Mouse (Mus musculus) CH12.LX (cell line): ENCODE measurements around the gene Rptor. TPM values are rescaled to one million over a fixed set of nuclear protein-coding genes. Genes with fewer than 3 reads are reported as not detected.

Source experiments
- DNase-seq: peaks from one replicate; pipeline ENCODE4 v3.0.0-alpha.2; 2013; ENCODE audit errors: extremely low read depth
- H3K27ac ChIP-seq: 2 replicates; pipeline ENCODE4 v1.5.1; 2012; ENCODE audit warnings: low read depth, mild to moderate bottlenecking, control low read depth, moderate library complexity; ENCODE audit not compliant: insufficient read depth
- H3K27me3 ChIP-seq: replicated peaks from 2 replicates; pipeline ENCODE3; 2012; ENCODE audit warnings: inconsistent platforms
- H3K36me3 ChIP-seq, 2 experiments: replicated peaks in 1 of 2; 2 replicates each; pipeline versions ENCODE3 to v1.6.1; 2012; ENCODE audit warnings: inconsistent platforms in 1 of 2, low read length in 1 of 2, mild to moderate bottlenecking in 1 of 2, mixed read lengths in 1 of 2, moderate library complexity in 1 of 2; ENCODE audit not compliant: control insufficient read depth in 1 of 2, insufficient read depth in 1 of 2
- H3K4me1 ChIP-seq, 2 experiments: 2 replicates each; pipeline ENCODE4 v1.6.1; 2012; ENCODE audit warnings: inconsistent platforms in 1 of 2, moderate library complexity in 1 of 2; ENCODE audit not compliant: insufficient read depth in 2 of 2, control insufficient read depth in 1 of 2
- H3K4me2 ChIP-seq: 2 replicates; pipeline ENCODE4 v1.6.1; 2012; ENCODE audit warnings: low read depth, mild to moderate bottlenecking, control low read depth; ENCODE audit not compliant: poor library complexity, insufficient read depth, severe bottlenecking
- H3K4me3 ChIP-seq, 3 experiments: fragments of 150-350 bp in 1 of 3; sonication (generic) in 1 of 3; replicated peaks in 1 of 3; 2 replicates each; pipeline versions ENCODE3 to v1.5.1; 2011 to 2012; ENCODE audit warnings: low read depth in 2 of 3, low read length in 2 of 3, mild to moderate bottlenecking in 2 of 3, moderate library complexity in 2 of 3, control low read depth in 1 of 3, improper control_type of control experiment in 1 of 3, inconsistent platforms in 1 of 3, mixed read lengths in 1 of 3; ENCODE audit not compliant: poor library complexity in 1 of 3
- H3K79me2 ChIP-seq: replicated peaks from 2 replicates; pipeline ENCODE4 v1.6.1; 2012; ENCODE audit warnings: mild to moderate bottlenecking, moderate library complexity; ENCODE audit not compliant: control insufficient read depth, poor library complexity, insufficient read depth, severe bottlenecking; ENCODE audit errors: extremely low read depth
- H3K9ac ChIP-seq: 2 replicates; pipeline ENCODE4 v1.6.1; 2012; ENCODE audit warnings: low read depth, mild to moderate bottlenecking, control low read depth, moderate library complexity; ENCODE audit not compliant: insufficient read depth
- H3K9me3 ChIP-seq: replicated peaks from 2 replicates; pipeline ENCODE3; 2012; ENCODE audit warnings: low read length, inconsistent platforms, mixed read lengths
- BHLHE40 ChIP-seq: IDR thresholded peaks from 2 replicates; pipeline ENCODE4 v1.6.1; 2011; ENCODE audit warnings: mild to moderate bottlenecking, low read depth, low read length, improper control_type of control experiment
- CHD1 ChIP-seq: IDR thresholded peaks from 2 replicates; pipeline ENCODE4 v1.6.1; 2012; ENCODE audit warnings: low read depth, low read length, improper control_type of control experiment, inconsistent platforms
- E2F4 ChIP-seq: IDR thresholded peaks from 2 replicates; pipeline ENCODE4 v1.6.1; 2011; ENCODE audit warnings: low read depth, low read length, improper control_type of control experiment; ENCODE audit not compliant: insufficient replicate concordance
- ELF1 ChIP-seq: IDR thresholded peaks from 2 replicates; pipeline ENCODE4 v1.6.1; 2014; ENCODE audit warnings: low read depth, mild to moderate bottlenecking, inconsistent platforms, low read length, improper control_type of control experiment
- ETS1 ChIP-seq: conservative IDR thresholded peaks from 2 replicates; pipeline ENCODE4 v1.6.1; 2012; ENCODE audit warnings: low read depth, mild to moderate bottlenecking, inconsistent platforms, low read length, improper control_type of control experiment, moderate library complexity
- HCFC1 ChIP-seq: IDR thresholded peaks from 2 replicates; pipeline ENCODE4 v1.6.1; 2012; ENCODE audit warnings: low read depth, mild to moderate bottlenecking, inconsistent platforms, low read length, improper control_type of control experiment
- IRF4 ChIP-seq: IDR thresholded peaks from 2 replicates; pipeline ENCODE4 v1.6.1; 2014; ENCODE audit warnings: low read depth, mild to moderate bottlenecking, inconsistent platforms, low read length, improper control_type of control experiment
- JUN ChIP-seq: IDR thresholded peaks from 2 replicates; pipeline ENCODE4 v1.6.1; 2011; ENCODE audit warnings: low read depth, mild to moderate bottlenecking, low read length, improper control_type of control experiment, moderate library complexity; ENCODE audit not compliant: insufficient read depth
- JUND ChIP-seq: conservative IDR thresholded peaks from 2 replicates; pipeline ENCODE4 v1.6.1; 2011; ENCODE audit warnings: low read depth, low read length, improper control_type of control experiment
- MAZ ChIP-seq: IDR thresholded peaks from 2 replicates; pipeline ENCODE4 v1.6.1; 2012; ENCODE audit warnings: low read depth, mild to moderate bottlenecking, inconsistent platforms, low read length, improper control_type of control experiment, moderate library complexity
- MEF2A ChIP-seq: IDR thresholded peaks from 2 replicates; pipeline ENCODE4 v1.6.1; 2014; ENCODE audit warnings: low read depth, mild to moderate bottlenecking, inconsistent platforms, low read length, improper control_type of control experiment, borderline replicate concordance
- NELFE ChIP-seq: IDR thresholded peaks from 2 replicates; pipeline ENCODE4 v1.6.1; 2011; ENCODE audit warnings: low read depth, low read length, improper control_type of control experiment
- PAX5 ChIP-seq: IDR thresholded peaks from 2 replicates; pipeline ENCODE4 v1.6.1; 2012; ENCODE audit warnings: low read length, inconsistent platforms, mixed read lengths
- POLR2AphosphoS2 ChIP-seq: IDR thresholded peaks from 2 replicates; pipeline ENCODE4 v1.6.1; 2011; ENCODE audit warnings: low read depth, low read length, improper control_type of control experiment
- RCOR1 ChIP-seq: conservative IDR thresholded peaks from 2 replicates; pipeline ENCODE4 v1.6.1; 2012; ENCODE audit warnings: low read depth, mild to moderate bottlenecking, inconsistent platforms, low read length, improper control_type of control experiment
- SMC3 ChIP-seq: IDR thresholded peaks from 2 replicates; pipeline ENCODE4 v1.6.1; 2011; ENCODE audit warnings: low read depth, low read length, improper control_type of control experiment
- TCF12 ChIP-seq: IDR thresholded peaks from 2 replicates; pipeline ENCODE4 v1.6.1; 2014; ENCODE audit warnings: low read depth, mild to moderate bottlenecking, inconsistent platforms, low read length, improper control_type of control experiment
- UBTF ChIP-seq: IDR thresholded peaks from 2 replicates; pipeline ENCODE4 v1.6.1; 2012; ENCODE audit warnings: low read depth, mild to moderate bottlenecking, inconsistent platforms, low read length, improper control_type of control experiment, moderate library complexity
- USF1 ChIP-seq: IDR thresholded peaks from 2 replicates; pipeline ENCODE4 v1.6.1; 2014; ENCODE audit warnings: low read depth, mild to moderate bottlenecking, inconsistent platforms, low read length, improper control_type of control experiment
- ZC3H11A ChIP-seq: IDR thresholded peaks from 2 replicates; pipeline ENCODE4 v1.6.1; 2012; ENCODE audit warnings: low read depth, mild to moderate bottlenecking, inconsistent platforms, low read length, improper control_type of control experiment
- ZMIZ1 ChIP-seq: IDR thresholded peaks from 2 replicates; pipeline ENCODE4 v1.6.1; 2012; ENCODE audit warnings: low read depth, mild to moderate bottlenecking, inconsistent platforms, low read length, improper control_type of control experiment
- dilution Hi-C: fragments of 300-500 bp; cut with MboI; formaldehyde crosslinking; loops from 2 replicates; pipeline ENCODE4 v1.14.3; 2020; ENCODE audit warnings: low sequenced_read_pairs; ENCODE audit not compliant: extremely low pct_unique_long_range_greater_than_20kb, extremely low pct_ligation_motif_present
- in situ Hi-C: fragments of 300-500 bp; cut with MboI; formaldehyde crosslinking; loops from 3 replicates; pipeline ENCODE4 v1.14.3; 2019; ENCODE audit warnings: low sequenced_read_pairs, low pct_ligation_motif_present, low pct_unique_long_range_greater_than_20kb, mixed read lengths
- polyA plus RNA-seq: library from polyadenylated mRNA; unstranded; fragments of >175 nt; gene quantifications from 2 replicates; pipeline ENCODE4 v1.2.1, GENCODE M21; 2012; ENCODE audit warnings: low read depth; ENCODE audit not compliant: insufficient read length
- total RNA-seq, 2 experiments: library from RNA; depleted of rRNA; stranded (reverse); fragments of 300-350 nt in 1 of 2; fragments of >200 nt in 1 of 2; gene quantifications; 2 replicates each; pipeline ENCODE4 v1.2.3; 2012 to 2014

Rptor gene
- total and polyA plus RNA-seq, 3 experiments: 10.3 to 33.1 (median 26.7) TPM

- Histone ChIP-seq H3K27ac (no peak overlapping the region), H3K4me2 (no peak overlapping the region), H3K27me3 (no peaks in the 10 kb centered on the region), H3K79me2 (peaks cover 21% of the 10 kb centered on the region), H3K9ac (no peak overlapping the region), H3K4me3 (no peak overlapping the region), H3K4me1 (peaks cover 9 to 55% of the 10 kb centered on the region in 2 experiments; a peak in 3 of 4 replicates), H3K36me3 (peaks cover 3 to 67% of the 10 kb centered on the region in 2 experiments), H3K9me3 (no peaks in the 10 kb centered on the region)
- in situ Hi-C loops: no loop called here
- DNase-seq: no peak
- dilution Hi-C loops: no loop called here
- no peak for TF ChIP-seq JUND
- no peak for TF ChIP-seq CHD1
- no peak for TF ChIP-seq SMC3
- no peak for TF ChIP-seq IRF4
- TF ChIP-seq POLR2AphosphoS2: no peak
- TF ChIP-seq USF1: no peak
- TF ChIP-seq HCFC1: no peak
- TF ChIP-seq TCF12: no peak
- TF ChIP-seq ZMIZ1: no peak
Measured at GRCm38 (mm10) chr11:119621266-119621665, 18.6 kb downstream of the Rptor start.

- peaks cover 7 to 56% of the 10 kb centered on the region in 2 experiments; a peak in 3 of 4 replicates for H3K4me1 ChIP-seq
- no peak overlapping the region for H3K9ac ChIP-seq
- H3K27me3 ChIP-seq: no peaks in the 10 kb centered on the region
- peaks cover 6 to 75% of the 10 kb centered on the region in 2 experiments for H3K36me3 ChIP-seq
- H3K4me2 ChIP-seq: no peak overlapping the region
- in situ Hi-C loops: no loop called here
- H3K4me3 ChIP-seq: no peak overlapping the region
- no peaks in the 10 kb centered on the region for H3K9me3 ChIP-seq
- TF ChIP-seq SMC3: no peak
- no peak for TF ChIP-seq MAZ
- TF ChIP-seq ETS1: no peak
- TF ChIP-seq POLR2AphosphoS2: no peak
- no peak for TF ChIP-seq CHD1
- no peak for TF ChIP-seq NELFE
- TF ChIP-seq JUN: no peak
- no peak for TF ChIP-seq BHLHE40
- TF ChIP-seq, all 38 proteins: peak for 0
- DNase-seq: no peak
- Histone ChIP-seq H3K79me2 (peaks cover 26% of the 10 kb centered on the region), H3K27ac (no peak overlapping the region)
- dilution Hi-C loops: no loop called here
Measured at GRCm38 (mm10) chr11:119623800-119624199, 21.1 kb downstream of the Rptor start.

GRCm38 (mm10) chr11:119624401-119624800, 21.7 kb downstream of the Rptor start:
- H3K9ac ChIP-seq: no peak overlapping the region
- TF ChIP-seq BHLHE40 (no peak), SMC3 (no peak), PAX5 (no peak), ELF1 (no peak), UBTF (no peak), ZC3H11A (no peak), MEF2A (no peak), E2F4 (no peak), ETS1 (no peak), RCOR1 (no peak)
- H3K4me1 ChIP-seq: peaks cover 7 to 55% of the 10 kb centered on the region in 2 experiments; a peak in 3 of 4 replicates
- no peak overlapping the region for H3K4me2 ChIP-seq
- no peaks in the 10 kb centered on the region for H3K9me3 ChIP-seq
- H3K27ac ChIP-seq: no peak overlapping the region
- no peak overlapping the region for H3K4me3 ChIP-seq
- peaks cover 6 to 73% of the 10 kb centered on the region in 2 experiments for H3K36me3 ChIP-seq
- DNase-seq: no peak
- no peaks in the 10 kb centered on the region for H3K27me3 ChIP-seq
- dilution Hi-C loops (no loop called here), in situ Hi-C loops (no loop called here)
- peaks cover 22% of the 10 kb centered on the region for H3K79me2 ChIP-seq
